Mouse (Mus musculus) mature B cell (primary cell): ENCODE measurements around the gene Mrpl11.
"Not testable (repeated sequence)": the region's sequence is repeated elsewhere in the genome, so short reads cannot be mapped to it uniquely, and the experiment has no call there.

Experiments
- in situ Hi-C: fragments of 300-500 bp; cut with MboI; formaldehyde crosslinking; loops from 2 replicates; pipeline ENCODE4 v1.14.3; 2019

Gene Mrpl11

DNA sequence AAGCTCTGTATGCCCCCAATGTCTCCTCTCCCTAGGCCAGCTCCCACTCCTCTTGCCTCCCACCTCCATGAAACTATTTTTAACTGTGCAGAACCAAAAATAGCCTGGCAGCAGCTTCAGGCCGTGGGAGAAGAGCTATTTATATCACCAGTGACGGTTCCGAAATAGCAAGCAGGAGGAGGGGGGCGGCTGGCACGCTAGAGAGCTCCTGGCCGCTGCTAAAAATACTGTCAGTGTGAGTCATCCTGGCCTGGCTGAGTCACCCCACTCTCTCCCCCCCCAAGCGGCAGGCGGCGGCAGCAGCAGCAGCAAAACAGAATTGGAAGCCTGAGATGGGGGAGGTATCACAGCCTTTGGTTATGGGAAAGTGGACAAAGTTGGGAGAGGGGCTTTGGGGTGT lies 31.0 kb downstream of the Mrpl11 start:
- in situ Hi-C loops, result no loop called here

DNA sequence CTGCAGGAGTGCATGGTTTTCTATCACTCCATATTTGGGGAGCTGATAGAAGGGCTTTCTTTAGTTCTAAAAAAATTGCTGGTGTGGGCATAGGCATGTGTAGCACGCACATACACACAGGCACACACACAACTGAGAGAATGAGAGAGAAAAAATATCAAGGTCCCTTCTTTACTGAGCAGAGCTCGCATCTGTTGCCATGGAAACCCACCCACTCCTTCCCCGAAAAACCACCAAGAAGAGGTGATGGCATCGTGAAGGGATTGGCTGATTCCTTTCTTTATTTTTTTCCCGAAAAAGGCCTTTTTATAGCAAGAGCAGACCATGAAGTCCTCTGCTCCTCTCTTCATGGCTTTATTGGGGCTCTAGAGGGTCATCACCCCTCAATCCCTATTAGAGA lies 32.1 kb downstream of the Mrpl11 start:
- in situ Hi-C loops, result no loop called here

DNA sequence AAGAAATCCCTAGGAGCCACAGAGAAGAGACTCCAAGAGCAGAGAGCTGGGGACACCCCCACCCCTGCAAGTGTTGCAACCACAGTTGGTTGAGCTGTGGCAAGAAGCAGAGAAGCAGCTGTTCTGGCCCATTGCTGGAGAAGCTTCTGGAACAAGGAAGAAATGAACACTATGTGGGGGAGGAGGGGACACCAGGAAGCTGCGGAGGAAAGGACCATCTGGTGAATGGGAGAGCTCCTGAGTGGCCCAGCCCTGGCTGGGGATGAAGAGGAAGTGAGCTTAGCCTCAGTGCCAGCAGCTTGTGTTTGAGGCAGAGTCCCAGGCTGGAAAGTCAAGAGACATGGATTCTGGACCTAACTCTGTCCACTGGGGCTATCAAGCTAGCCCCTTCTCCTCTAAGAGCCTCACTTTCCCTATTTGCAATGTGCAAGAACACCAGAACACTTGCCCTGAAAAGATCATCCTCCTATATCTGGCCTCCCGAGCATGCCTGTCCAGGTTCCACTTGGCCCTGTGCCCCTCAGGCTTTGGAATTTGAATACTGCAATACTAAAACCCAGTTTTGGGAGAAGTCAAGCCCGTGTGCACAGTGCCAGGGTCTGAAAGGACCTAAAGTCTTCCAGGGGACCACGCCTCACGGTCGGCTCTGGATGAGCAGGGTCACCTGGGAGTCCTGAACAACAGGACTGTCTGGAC lies 37.6 kb downstream of the Mrpl11 start:
- in situ Hi-C loops, result no loop called here

DNA sequence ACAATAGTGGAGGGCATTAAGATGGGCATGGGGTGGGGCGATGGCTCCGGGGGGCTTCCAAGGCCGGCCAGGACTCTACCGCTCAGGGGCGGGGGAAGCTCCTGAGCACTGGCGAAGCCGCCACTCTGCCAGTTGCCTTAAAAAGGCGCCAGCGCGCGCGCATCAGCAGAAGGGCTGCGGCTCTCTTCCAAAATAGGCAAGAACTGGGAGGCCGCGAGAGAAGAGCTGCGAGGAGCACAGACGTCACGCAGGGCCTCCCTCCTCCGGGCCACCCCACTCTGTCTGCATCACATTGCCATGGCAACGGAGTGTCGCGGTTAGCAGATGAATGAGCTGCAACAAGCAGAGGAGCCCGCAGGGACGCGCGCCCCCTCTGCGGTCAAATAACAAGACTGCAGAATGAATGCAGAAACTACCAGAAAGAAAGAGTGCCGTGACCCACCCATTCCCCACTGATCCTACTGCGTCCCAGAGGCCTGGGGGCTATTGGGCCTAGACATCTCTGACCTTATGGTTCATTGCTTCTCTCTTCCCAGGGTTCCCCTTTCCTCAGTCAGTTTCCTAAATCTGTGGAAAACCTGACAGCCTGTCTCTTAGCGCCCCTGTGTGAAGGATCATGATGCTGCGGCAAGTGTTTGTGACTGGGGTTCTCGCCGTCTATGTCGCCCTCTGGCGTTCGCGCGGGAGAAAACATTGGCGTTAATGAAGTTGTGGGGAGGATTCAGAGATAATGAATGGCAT lies 39.9 kb downstream of the Mrpl11 start:
- in situ Hi-C loops, result no loop called here

DNA sequence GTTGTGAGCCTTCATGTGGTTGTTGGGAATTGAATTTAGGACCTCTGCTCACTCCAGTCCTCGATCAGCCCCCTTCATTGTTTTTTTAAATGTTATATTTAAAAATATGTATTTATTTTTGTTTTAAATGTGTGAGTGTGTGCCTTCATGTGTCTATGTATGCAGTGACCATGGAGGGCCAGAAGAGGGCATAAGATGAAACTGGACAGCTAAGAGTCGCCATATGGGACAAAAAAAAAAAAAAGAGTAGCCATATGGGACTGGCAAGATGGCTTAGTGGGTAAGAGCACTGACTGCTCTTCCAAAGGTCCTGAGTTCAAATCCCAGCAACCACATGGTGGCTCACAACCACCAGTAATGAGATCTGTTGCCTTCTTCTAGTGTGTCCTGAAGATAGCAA lies 41.7 kb downstream of the Mrpl11 start:
- in situ Hi-C loops, result not testable (repeated sequence)

DNA sequence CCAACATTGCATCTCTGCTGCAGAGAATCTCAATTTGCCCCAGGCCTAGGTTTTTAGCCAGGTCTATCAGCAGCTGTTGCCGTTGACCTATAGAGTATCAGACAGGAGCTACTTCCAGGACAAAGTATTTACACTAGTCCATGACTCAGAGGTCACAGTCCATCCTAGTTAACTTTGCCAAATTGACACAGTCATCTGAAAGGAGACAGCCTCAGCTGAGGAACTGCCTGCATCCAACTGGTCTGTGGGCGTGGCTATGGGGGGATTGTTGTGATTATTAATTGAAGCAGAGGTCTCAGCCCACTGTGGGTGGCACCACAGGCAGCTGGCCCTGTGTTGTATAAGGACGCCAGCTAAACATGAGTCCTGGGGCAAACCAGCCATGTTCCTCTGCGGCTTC lies 43.0 kb downstream of the Mrpl11 start:
- in situ Hi-C loops, result no loop called here

DNA sequence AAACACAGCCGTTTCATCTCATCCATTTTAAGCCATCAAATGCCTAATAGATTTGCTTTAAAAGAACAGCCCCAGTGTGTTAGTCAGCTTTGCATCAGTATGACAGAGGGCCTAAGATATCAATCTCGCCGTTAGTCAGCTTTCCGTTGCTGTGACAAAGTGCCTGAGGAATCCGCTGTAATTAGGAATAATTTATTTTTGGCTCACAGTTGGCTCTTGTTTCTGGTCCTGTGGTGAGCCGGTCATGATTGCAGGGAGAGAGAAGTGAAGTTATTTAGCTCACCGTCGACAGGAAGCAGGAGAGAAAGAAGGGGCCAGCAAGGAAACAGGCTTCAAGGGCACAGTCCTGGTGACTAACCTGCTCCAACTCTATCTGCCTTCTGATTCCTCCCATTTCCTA lies 51.2 kb downstream of the Mrpl11 start:
- in situ Hi-C loops, result no loop called here

DNA sequence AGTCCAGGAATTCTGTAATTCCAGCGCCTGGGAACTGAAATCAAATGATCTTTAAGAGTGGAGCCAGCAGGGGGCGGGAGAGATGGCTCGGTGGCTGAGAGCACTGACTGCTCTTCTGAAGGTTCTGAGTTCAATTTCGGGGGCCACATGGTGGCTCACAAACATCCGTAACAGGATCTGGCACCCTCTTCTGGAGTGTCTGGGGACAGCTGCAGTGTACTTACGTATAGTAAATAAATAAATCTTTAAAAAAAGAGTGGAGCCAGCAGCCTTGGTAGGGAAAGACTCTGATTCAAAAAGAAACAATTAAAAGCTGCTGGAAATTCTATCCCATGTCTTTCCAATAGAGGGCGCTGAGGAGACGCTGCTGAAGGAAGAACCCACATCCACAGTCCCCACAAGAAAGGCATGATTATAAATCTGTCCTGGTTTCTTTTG lies 53.0 kb downstream of the Mrpl11 start:
- in situ Hi-C loops, result no loop called here

DNA sequence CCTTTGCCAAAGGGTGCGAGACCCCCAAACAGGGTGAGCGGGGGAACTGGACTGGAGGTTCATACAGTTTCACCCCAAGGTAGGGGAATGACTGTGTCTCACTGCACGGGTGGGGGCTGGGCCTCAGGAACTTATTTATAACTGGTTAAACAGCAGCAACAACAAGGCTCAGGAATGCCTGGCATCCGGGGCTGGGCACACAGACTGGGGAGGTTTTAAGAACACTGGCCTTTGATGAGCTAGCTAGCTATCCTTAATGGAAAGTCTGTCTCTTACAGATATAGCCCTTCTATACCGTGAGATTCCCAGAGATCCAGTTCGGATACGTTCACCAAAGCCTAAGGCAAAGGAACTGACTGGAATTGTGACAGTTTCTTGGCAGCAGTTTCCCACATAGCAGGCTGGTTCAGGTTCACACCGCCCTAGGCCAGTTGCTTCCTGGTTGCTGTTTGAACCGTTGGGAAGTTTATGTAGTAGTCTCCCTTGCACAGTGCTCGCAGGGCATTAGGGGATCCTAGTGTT lies 54.3 kb downstream of the Mrpl11 start:
- in situ Hi-C loops, result no loop called here
